Mouse (Mus musculus): ENCODE measurements at regions not wholly inside any gene's neighbourhood (a gene's known extent, or its start where the extent isn't known, plus 50 kb on each side); places are given as distances from the start of the nearest gene placed in this dataset.

DNA sequence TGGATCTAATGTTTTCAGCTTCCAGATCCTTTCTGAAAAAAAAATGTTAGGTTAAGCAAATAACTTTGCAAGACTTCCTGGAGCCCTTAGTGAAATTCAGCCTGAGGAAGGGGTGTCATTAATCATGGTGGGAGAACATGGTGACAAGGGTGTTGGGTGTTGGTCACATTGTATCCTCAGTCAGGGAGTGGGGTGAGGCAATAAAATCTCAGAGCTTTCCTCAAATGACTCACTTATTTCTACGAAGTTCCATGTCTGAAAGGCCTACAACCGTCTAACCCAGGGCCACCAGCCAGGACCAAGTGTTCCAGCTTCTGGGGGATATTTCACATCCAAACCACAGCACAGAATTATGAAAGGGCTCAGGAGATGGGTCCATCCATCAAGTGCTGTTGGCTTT lies 117.7 kb upstream of the Nr2f2 start:
- no peak overlapping the region for H3K27ac ChIP-seq (ENCODE audit: low read length)
- H3K4me3 ChIP-seq (replicated peaks; ENCODE audit: low read length): no peak overlapping the region
- no peaks in the 10 kb centered on the region for H3K36me3 ChIP-seq (ENCODE audit: control insufficient read depth, insufficient read depth, low read length)
- H3K4me1 ChIP-seq (ENCODE audit: control insufficient read depth, insufficient read depth, low read length): no peaks in the 10 kb centered on the region
- H3K4me2 ChIP-seq (ENCODE audit: low read depth, low read length): no peak overlapping the region
- no peaks in the 10 kb centered on the region for H3K9me3 ChIP-seq (replicated peaks; ENCODE audit: control insufficient read depth, low read length)
- H3K27me3 ChIP-seq (ENCODE audit: control insufficient read depth, insufficient read depth, low read length): no peaks in the 10 kb centered on the region
- no peak overlapping the region for H3K9ac ChIP-seq (ENCODE audit: low read length)
- 68% methylated on average over 2 of the region's 2 CpGs for WGBS
- ATAC-seq (ENCODE audit: insufficient read depth, low FRiP score): no peak

DNA sequence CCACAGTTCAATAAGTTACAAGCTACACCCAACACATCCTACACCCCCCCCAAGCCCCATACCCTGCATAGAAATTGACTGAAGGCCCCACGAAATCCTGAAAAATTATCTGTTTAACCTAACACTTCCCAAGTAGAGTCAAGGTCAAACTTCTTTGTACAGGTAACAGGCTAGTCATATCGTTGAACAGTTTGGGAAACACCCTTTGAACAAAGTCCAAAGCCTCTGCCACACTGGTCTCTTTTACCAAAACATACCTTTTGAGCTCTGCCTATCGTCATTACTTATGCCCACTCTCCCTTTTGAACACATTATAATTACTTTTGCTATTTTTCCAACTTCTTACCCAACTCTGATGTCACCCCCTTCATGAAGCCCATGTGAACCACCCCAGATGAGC lies 117.0 kb upstream of the Nr2f2 start:
- 68% methylated on average over 3 of the region's 3 CpGs for WGBS
- Histone ChIP-seq H3K27ac (ENCODE audit: low read length) (no peak overlapping the region), H3K9me3 (replicated peaks; ENCODE audit: control insufficient read depth, low read length) (no peaks in the 10 kb centered on the region), H3K4me3 (replicated peaks; ENCODE audit: low read length) (no peak overlapping the region), H3K36me3 (ENCODE audit: control insufficient read depth, insufficient read depth, low read length) (no peaks in the 10 kb centered on the region), H3K4me2 (ENCODE audit: low read depth, low read length) (no peak overlapping the region), H3K9ac (ENCODE audit: low read length) (no peak overlapping the region), H3K4me1 (ENCODE audit: control insufficient read depth, insufficient read depth, low read length) (no peaks in the 10 kb centered on the region), H3K27me3 (ENCODE audit: control insufficient read depth, insufficient read depth, low read length) (no peaks in the 10 kb centered on the region)
- ATAC-seq (ENCODE audit: insufficient read depth, low FRiP score): no peak

DNA sequence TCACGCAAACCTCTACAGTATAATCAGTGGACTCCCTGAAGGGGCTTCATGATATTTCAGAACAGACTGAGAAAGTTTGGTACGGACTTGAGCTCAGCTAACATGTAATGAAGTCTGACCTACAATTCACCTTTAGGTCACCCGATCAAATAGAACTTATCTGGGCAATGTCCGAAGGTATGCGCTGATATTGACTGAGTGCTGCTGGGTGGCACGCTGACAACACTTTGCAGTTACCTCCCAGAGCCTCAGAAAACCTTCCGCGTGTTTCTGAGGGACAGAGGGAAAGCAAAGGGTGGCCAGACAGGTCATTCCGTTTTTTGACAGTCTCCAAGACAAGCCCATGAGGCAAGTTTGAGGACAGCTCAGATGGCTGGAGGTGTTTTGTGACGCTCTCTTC lies 115.3 kb upstream of the Nr2f2 start:
- Histone ChIP-seq H3K36me3 (ENCODE audit: control insufficient read depth, insufficient read depth, low read length) (no peaks in the 10 kb centered on the region), H3K27me3 (ENCODE audit: control insufficient read depth, insufficient read depth, low read length) (no peaks in the 10 kb centered on the region), H3K4me1 (ENCODE audit: control insufficient read depth, insufficient read depth, low read length) (no peaks in the 10 kb centered on the region), H3K4me3 (replicated peaks; ENCODE audit: low read length) (no peak overlapping the region), H3K27ac (ENCODE audit: low read length) (no peak overlapping the region), H3K9ac (ENCODE audit: low read length) (no peak overlapping the region), H3K4me2 (ENCODE audit: low read depth, low read length) (no peak overlapping the region), H3K9me3 (replicated peaks; ENCODE audit: control insufficient read depth, low read length) (no peaks in the 10 kb centered on the region)
- ATAC-seq (ENCODE audit: insufficient read depth, low FRiP score): no peak; the same call in 1 of the 2 replicates
- 57% methylated on average over 10 of the region's 10 CpGs for WGBS

DNA sequence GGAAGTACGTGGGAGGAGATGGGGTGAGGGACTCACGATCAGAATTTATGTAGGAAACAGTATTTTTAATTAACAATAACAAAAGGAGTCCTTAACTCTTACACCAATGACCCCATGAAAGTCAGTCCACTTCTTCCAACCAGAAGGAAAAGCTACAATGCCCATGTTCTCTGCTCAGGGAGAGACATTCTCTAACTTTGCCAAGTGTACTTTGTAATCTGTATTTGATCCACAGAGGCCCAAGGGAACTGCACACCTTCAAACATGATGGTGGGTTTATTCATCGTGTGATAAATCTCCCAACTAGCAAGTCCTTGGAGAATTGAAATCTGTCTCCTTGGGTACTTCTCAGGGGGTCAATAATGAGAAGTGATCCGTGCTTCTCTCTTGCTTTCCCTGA lies 106.3 kb upstream of the Nr2f2 start:
- H3K4me2 ChIP-seq (ENCODE audit: low read depth, low read length): no peak overlapping the region
- H3K9ac ChIP-seq (ENCODE audit: low read length): no peak overlapping the region
- WGBS: 71% methylated on average over 4 of the region's 4 CpGs
- ATAC-seq (ENCODE audit: insufficient read depth, low FRiP score): no peak
- no peak overlapping the region for H3K27ac ChIP-seq (ENCODE audit: low read length)
- H3K4me1 ChIP-seq (ENCODE audit: control insufficient read depth, insufficient read depth, low read length): no peaks in the 10 kb centered on the region
- no peak overlapping the region for H3K4me3 ChIP-seq (replicated peaks; ENCODE audit: low read length)
- no peaks in the 10 kb centered on the region for H3K9me3 ChIP-seq (replicated peaks; ENCODE audit: control insufficient read depth, low read length)
- no peaks in the 10 kb centered on the region for H3K36me3 ChIP-seq (ENCODE audit: control insufficient read depth, insufficient read depth, low read length)
- no peaks in the 10 kb centered on the region for H3K27me3 ChIP-seq (ENCODE audit: control insufficient read depth, insufficient read depth, low read length)

DNA sequence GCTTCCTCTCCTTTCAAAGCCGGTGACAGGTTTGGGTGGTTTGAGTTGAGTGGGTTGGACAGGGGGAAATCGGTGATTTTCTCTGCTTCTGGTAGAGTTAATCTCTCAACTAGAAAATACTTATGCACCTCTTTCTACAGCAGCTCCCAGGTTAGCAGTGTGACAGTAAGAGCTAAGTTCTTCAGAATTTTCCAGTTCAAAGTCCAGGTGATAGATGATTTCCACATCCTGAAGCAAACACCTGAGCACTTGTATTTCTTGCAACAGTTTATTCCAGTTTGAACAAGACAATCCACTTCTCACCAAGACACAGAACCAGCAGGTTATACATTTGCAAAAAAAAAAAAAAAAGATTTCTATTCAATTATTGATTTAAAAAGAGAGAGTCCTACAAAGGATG lies 104.0 kb upstream of the Nr2f2 start:
- H3K4me1 ChIP-seq (ENCODE audit: control insufficient read depth, insufficient read depth, low read length): no peaks in the 10 kb centered on the region
- no peak for ATAC-seq (ENCODE audit: insufficient read depth, low FRiP score)
- no peaks in the 10 kb centered on the region for H3K27me3 ChIP-seq (ENCODE audit: control insufficient read depth, insufficient read depth, low read length)
- H3K4me3 ChIP-seq (replicated peaks; ENCODE audit: low read length): no peak overlapping the region
- no peaks in the 10 kb centered on the region for H3K9me3 ChIP-seq (replicated peaks; ENCODE audit: control insufficient read depth, low read length)
- no peak overlapping the region for H3K4me2 ChIP-seq (ENCODE audit: low read depth, low read length)
- H3K27ac ChIP-seq (ENCODE audit: low read length): no peak overlapping the region
- WGBS: 94% methylated on average over 2 of the region's 2 CpGs
- H3K36me3 ChIP-seq (ENCODE audit: control insufficient read depth, insufficient read depth, low read length): no peaks in the 10 kb centered on the region
- no peak overlapping the region for H3K9ac ChIP-seq (ENCODE audit: low read length)

DNA sequence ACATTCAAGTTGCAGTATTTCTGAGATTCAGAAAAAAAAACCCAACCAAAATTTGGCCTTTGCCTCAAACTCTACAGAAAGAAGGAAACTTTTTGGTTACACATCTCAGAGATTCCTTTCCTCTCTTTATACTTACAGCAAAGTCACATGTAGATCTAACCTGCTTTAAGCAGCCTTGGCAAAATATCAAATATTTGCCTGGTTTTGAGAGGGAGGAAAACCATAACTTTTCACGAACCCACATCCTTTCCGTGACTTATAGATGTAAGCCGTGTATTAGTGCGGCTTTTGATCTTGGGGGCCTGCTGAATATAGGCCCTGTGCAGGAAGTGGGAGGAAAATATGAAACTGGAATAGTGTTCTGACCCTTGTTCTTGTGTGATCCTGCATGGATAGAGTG lies 95.6 kb upstream of the Nr2f2 start:
- Histone ChIP-seq H3K4me3 (replicated peaks; ENCODE audit: low read length) (no peak overlapping the region), H3K4me2 (ENCODE audit: low read depth, low read length) (no peak overlapping the region), H3K4me1 (ENCODE audit: control insufficient read depth, insufficient read depth, low read length) (no peaks in the 10 kb centered on the region), H3K9me3 (replicated peaks; ENCODE audit: control insufficient read depth, low read length) (no peaks in the 10 kb centered on the region), H3K9ac (ENCODE audit: low read length) (no peak overlapping the region), H3K27me3 (ENCODE audit: control insufficient read depth, insufficient read depth, low read length) (no peaks in the 10 kb centered on the region), H3K36me3 (ENCODE audit: control insufficient read depth, insufficient read depth, low read length) (no peaks in the 10 kb centered on the region), H3K27ac (ENCODE audit: low read length) (no peak overlapping the region)
- ATAC-seq (ENCODE audit: insufficient read depth, low FRiP score): no peak
- 62% methylated on average over 4 of the region's 4 CpGs for WGBS

DNA sequence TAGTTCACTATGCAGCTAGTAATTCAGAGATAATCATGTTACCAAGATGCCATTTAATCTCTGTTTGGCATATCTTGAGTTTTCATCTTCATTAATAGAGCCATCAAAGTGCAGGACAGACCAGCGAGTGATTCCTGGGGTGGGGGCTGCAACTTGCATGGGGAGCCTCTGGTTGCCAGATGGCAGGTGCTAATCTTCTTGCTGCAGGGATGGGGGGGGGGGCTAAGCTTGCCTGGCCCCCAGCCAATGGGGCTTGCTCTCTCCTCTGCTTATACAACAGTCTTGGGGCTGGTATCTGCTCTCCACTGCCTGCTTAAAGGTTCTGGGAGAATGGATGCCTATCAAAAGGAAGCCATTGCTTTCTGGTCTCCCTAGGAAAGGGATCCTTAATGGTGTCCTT lies 88.0 kb upstream of the Nr2f2 start:
- H3K36me3 ChIP-seq (ENCODE audit: control insufficient read depth, insufficient read depth, low read length): no peaks in the 10 kb centered on the region
- no peaks in the 10 kb centered on the region for H3K4me1 ChIP-seq (ENCODE audit: control insufficient read depth, insufficient read depth, low read length)
- H3K4me2 ChIP-seq (ENCODE audit: low read depth, low read length): no peak overlapping the region
- no peak overlapping the region for H3K27ac ChIP-seq (ENCODE audit: low read length)
- H3K9ac ChIP-seq (ENCODE audit: low read length): no peak overlapping the region
- 75% methylated on average over 1 of the region's 1 CpGs for WGBS
- no peak overlapping the region for H3K4me3 ChIP-seq (replicated peaks; ENCODE audit: low read length)
- H3K9me3 ChIP-seq (replicated peaks; ENCODE audit: control insufficient read depth, low read length): no peaks in the 10 kb centered on the region
- ATAC-seq (ENCODE audit: insufficient read depth, low FRiP score): no peak
- H3K27me3 ChIP-seq (ENCODE audit: control insufficient read depth, insufficient read depth, low read length): no peaks in the 10 kb centered on the region

DNA sequence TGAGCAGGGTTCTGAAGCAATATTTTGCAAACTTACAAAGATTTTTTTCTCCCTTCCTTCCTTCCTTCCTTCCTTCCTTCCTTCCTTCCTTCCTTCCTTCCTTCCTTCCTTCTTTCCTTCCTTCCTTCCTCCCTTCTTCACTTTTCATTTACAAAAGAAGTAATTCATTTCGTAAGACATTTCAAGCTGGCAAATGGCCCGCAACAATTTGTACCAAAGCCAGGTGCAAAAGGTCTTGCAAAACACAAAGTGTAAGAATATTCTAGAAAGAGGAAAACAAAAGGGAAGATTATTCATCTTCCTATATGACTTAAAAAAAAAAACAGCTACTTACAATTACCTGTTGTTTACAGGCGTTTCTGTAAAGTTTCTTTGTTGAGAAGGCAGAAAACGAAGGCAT lies 86.3 kb upstream of the Nr2f2 start:
- Histone ChIP-seq H3K27me3 (ENCODE audit: control insufficient read depth, insufficient read depth, low read length) (no peaks in the 10 kb centered on the region), H3K36me3 (ENCODE audit: control insufficient read depth, insufficient read depth, low read length) (no peaks in the 10 kb centered on the region), H3K27ac (ENCODE audit: low read length) (no peak overlapping the region), H3K4me1 (ENCODE audit: control insufficient read depth, insufficient read depth, low read length) (no peaks in the 10 kb centered on the region), H3K4me3 (replicated peaks; ENCODE audit: low read length) (no peak overlapping the region), H3K9ac (ENCODE audit: low read length) (no peak overlapping the region), H3K4me2 (ENCODE audit: low read depth, low read length) (no peak overlapping the region), H3K9me3 (replicated peaks; ENCODE audit: control insufficient read depth, low read length) (no peaks in the 10 kb centered on the region)
- 69% methylated on average over 4 of the region's 4 CpGs for WGBS
- ATAC-seq (ENCODE audit: insufficient read depth, low FRiP score): no peak

DNA sequence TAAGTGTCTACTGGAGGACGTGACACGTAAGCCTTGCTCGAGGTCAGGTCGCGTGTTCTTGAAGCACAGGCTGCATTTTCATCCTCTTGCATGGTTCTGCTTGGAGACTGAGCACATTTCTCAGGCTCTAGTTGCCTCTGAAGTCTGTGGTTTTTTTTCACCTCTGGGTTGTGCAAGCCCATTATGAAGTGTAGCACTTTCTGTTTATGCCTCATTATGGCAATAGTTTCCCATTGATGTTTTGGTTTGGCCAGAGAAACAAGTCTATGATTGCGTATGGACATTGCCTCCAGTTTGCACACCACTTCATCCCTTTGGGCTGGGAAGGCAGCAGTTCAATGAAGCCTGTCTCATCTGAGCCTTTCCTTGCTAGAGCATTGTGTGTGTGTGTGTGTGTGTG lies 72.4 kb upstream of the Nr2f2 start:
- Histone ChIP-seq H3K27me3 (ENCODE audit: control insufficient read depth, insufficient read depth, low read length) (no peaks in the 10 kb centered on the region), H3K9me3 (replicated peaks; ENCODE audit: control insufficient read depth, low read length) (no peaks in the 10 kb centered on the region), H3K4me3 (replicated peaks; ENCODE audit: low read length) (no peak overlapping the region), H3K36me3 (ENCODE audit: control insufficient read depth, insufficient read depth, low read length) (no peaks in the 10 kb centered on the region), H3K4me2 (ENCODE audit: low read depth, low read length) (no peak overlapping the region), H3K27ac (ENCODE audit: low read length) (no peak overlapping the region), H3K9ac (ENCODE audit: low read length) (no peak overlapping the region), H3K4me1 (ENCODE audit: control insufficient read depth, insufficient read depth, low read length) (no peaks in the 10 kb centered on the region; the same call in 1 of the 2 replicates)
- ATAC-seq (ENCODE audit: insufficient read depth, low FRiP score): no peak
- 93% methylated on average over 6 of the region's 6 CpGs for WGBS

DNA sequence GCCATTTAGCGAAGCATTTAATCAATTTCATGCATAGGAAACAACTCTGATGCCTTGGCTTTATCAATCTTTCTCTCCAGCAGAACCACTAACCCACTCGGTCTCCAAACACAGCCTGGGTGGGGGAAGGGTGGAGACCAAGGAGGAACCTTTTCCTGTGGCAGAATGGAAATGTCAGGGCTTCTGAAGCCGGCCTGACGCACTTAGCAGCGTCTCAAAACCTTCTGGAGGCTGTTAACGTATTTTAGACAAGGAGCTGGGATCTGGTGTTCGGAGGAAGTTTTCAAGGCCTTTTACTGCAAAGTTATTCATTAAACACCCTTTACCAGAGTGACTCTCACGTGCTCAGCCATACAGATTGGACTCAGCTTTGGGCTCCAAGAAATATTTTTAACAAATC lies 67.3 kb upstream of the Nr2f2 start:
- ATAC-seq (ENCODE audit: insufficient read depth, low FRiP score): no peak; the same call in 1 of the 2 replicates
- Histone ChIP-seq H3K36me3 (ENCODE audit: control insufficient read depth, insufficient read depth, low read length) (no peaks in the 10 kb centered on the region), H3K27me3 (ENCODE audit: control insufficient read depth, insufficient read depth, low read length) (no peaks in the 10 kb centered on the region), H3K4me3 (replicated peaks; ENCODE audit: low read length) (no peak overlapping the region), H3K27ac (ENCODE audit: low read length) (peak overlapping the region; percentile 61; the same call in 1 of the 2 replicates), H3K9me3 (replicated peaks; ENCODE audit: control insufficient read depth, low read length) (no peaks in the 10 kb centered on the region), H3K4me1 (ENCODE audit: control insufficient read depth, insufficient read depth, low read length) (peaks cover 8% of the 10 kb centered on the region; the same call in 1 of the 2 replicates), H3K4me2 (ENCODE audit: low read depth, low read length) (no peak overlapping the region), H3K9ac (ENCODE audit: low read length) (no peak overlapping the region)
- 22% methylated on average over 8 of the region's 8 CpGs for WGBS
